Mouse (Mus musculus) layer of hippocampus, postnatal 10 days (tissue): Measurements from ENCODE around the gene Lmbr1. TPM values are rescaled to one million over a fixed set of nuclear protein-coding genes. Genes with fewer than 3 reads are reported as not detected.

Source experiments
- DNase-seq, 2 experiments: peaks; one replicate each; pipeline ENCODE4 v3.0.0; 2021; ENCODE audit warnings: low spot score in 2 of 2
- total RNA-seq, 2 experiments: library from RNA; stranded (reverse); gene quantifications; 2 replicates each; pipeline ENCODE4 v1.2.3; 2021

The Lmbr1 gene
- total RNA-seq, 2 experiments from 2014 or later, result 34.1 to 39.2 TPM

- peak in 1 of 2 experiments; percentile 8 for DNase-seq
Observed at GRCm38 (mm10) chr5:29270879-29271278, 107.3 kb downstream of the Lmbr1 start.

GRCm38 (mm10) chr5:29253876-29254275 lies 124.3 kb downstream of the Lmbr1 start:
- no peak for DNase-seq

- no peak for DNase-seq
Observed at GRCm38 (mm10) chr5:29251496-29251873, 126.7 kb downstream of the Lmbr1 start.

- DNase-seq, result no peak
Observed at GRCm38 (mm10) chr5:29250795-29251495, 127.2 kb downstream of the Lmbr1 start.

GRCm38 (mm10) chr5:29244769-29245168 lies 133.4 kb downstream of the Lmbr1 start:
- DNase-seq, result no peak

GRCm38 (mm10) chr5:29238379-29238778 lies 139.8 kb downstream of the Lmbr1 start:
- no peak for DNase-seq

GRCm38 (mm10) chr5:29230481-29230880 lies 147.7 kb downstream of the Lmbr1 start:
- DNase-seq, result no peak

- no peak for DNase-seq
Observed at GRCm38 (mm10) chr5:29224089-29224488, 154.1 kb downstream of the Lmbr1 start.

GRCm38 (mm10) chr5:29217997-29218396 lies 160.2 kb downstream of the Lmbr1 start:
- DNase-seq, result no peak

- no peak for DNase-seq
Observed at GRCm38 (mm10) chr5:29211980-29212555, 166.1 kb downstream of the Lmbr1 start.

- no peak for DNase-seq
Observed at GRCm38 (mm10) chr5:29205690-29206089, 172.5 kb downstream of the Lmbr1 start.

GRCm38 (mm10) chr5:29199868-29200267 lies 178.3 kb downstream of the Lmbr1 start:
- no peak for DNase-seq

- DNase-seq, result no peak
Observed at GRCm38 (mm10) chr5:29198960-29199488, 179.2 kb downstream of the Lmbr1 start.

GRCm38 (mm10) chr5:29197187-29197586 lies 181.0 kb downstream of the Lmbr1 start:
- DNase-seq, result no peak

- no peak for DNase-seq
Observed at GRCm38 (mm10) chr5:29196264-29196658, 181.9 kb downstream of the Lmbr1 start.

GRCm38 (mm10) chr5:29195570-29196263 lies 182.5 kb downstream of the Lmbr1 start, which contains the start of gene Rnf32:
Gene Rnf32, plus strand, starts transcription at chr5:29195992.
- peak; percentile 82 to 87 for DNase-seq

- no peak for DNase-seq
Observed at GRCm38 (mm10) chr5:29195231-29195569, 183.0 kb downstream of the Lmbr1 start.

- no peak for DNase-seq
Observed at GRCm38 (mm10) chr5:29186798-29187197, 191.4 kb downstream of the Lmbr1 start.
